Mouse (Mus musculus): Measurements from ENCODE around the gene Rbpj. TPM values are rescaled to one million over a fixed set of nuclear protein-coding genes. Genes with fewer than 3 reads are reported as not detected.

The Rbpj gene
- polyA plus RNA-seq, 1 experiment from 2014 or later, result 14.2 TPM

DNA sequence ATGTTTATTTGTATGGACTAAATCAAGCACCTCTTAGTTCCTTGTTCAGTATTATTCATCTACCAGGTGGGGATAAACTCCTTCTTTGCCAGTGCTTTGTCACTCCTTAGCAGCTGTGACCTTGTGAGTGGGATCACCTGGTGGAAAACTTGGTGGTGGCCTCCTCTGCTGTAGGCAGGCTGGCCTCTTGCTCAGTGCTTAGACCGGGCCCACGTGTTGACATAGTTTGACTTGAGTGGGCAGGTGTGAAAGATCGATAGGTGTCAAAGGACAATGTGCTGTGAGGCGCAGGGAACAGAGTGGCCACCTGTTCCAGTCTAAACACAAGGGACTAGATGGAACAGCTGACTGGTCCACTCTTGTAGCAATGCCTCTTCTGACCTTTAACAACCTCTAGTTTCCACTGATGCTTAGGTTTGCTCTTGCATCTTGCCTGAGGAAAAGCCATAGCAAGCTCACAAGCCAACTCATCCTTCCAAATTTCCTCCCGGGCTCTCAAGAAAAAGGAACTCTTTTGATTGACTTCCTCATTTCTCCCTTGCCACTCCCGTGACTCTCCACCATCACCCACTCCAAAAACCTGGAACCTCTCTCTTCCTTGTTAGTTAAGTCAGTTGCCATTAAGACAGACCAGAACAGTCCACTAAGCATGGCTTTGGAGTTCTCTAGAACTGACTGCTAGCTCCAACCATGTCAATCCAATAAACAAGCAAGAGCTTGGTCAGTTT, 28.9 kb upstream of the Rbpj start:
- H3K27ac ChIP-seq (ENCODE audit: low read depth, low read length), result no peak overlapping the region
- ATAC-seq, result no peak

DNA sequence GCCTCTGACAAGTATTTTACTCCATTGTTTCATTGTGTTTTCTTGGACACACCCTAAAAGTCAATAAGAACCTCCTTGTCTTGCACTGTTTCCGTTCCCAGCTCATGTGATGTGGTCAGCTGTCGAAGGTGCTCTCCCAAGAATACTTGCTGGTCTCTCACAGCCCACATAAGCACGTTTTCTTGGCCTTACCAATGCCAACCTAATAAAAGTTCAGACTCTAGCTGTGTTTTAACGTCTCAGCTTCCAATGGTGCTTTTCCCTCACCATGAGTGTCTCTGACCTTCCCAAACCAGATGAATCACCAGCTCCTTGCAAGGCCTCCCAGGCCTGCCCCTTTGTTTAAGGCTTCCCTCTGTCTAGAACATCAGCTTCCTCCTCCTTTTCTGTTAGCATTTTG, 28.2 kb upstream of the Rbpj start:
- H3K36me3 ChIP-seq (ENCODE audit: control insufficient read depth, insufficient read depth), result no peaks in the 10 kb centered on the region
- H3K9ac ChIP-seq (ENCODE audit: low read depth, low read length), result no peak overlapping the region
- no peak for ATAC-seq
- H3K9me3 ChIP-seq (ENCODE audit: control insufficient read depth), result no peaks in the 10 kb centered on the region
- H3K4me3 ChIP-seq (ENCODE audit: low read depth, low read length), result no peak overlapping the region
- H3K27ac ChIP-seq (ENCODE audit: low read depth, low read length), result no peak overlapping the region
- 53% methylated on average over 4 of the region's 4 CpGs for WGBS
- no peaks in the 10 kb centered on the region for H3K27me3 ChIP-seq (replicated peaks; ENCODE audit: control insufficient read depth, insufficient read depth, low read length)
- H3K4me2 ChIP-seq (replicated peaks; ENCODE audit: low read depth), result no peak overlapping the region
- no peaks in the 10 kb centered on the region for H3K4me1 ChIP-seq (replicated peaks; ENCODE audit: control insufficient read depth, insufficient read depth, low read length)
- TF ChIP-seq CTCF (IDR thresholded peaks at IDR 0.05; ENCODE audit: low read depth), result no peak

More for the DNA sequence above, 28.9 kb upstream of the Rbpj start:
- Histone ChIP-seq H3K4me2 (replicated peaks; ENCODE audit: low read depth) (no peak overlapping the region), H3K4me3 (ENCODE audit: low read depth, low read length) (no peak overlapping the region), H3K27me3 (replicated peaks; ENCODE audit: control insufficient read depth, insufficient read depth, low read length) (no peaks in the 10 kb centered on the region), H3K36me3 (ENCODE audit: control insufficient read depth, insufficient read depth) (no peaks in the 10 kb centered on the region), H3K4me1 (replicated peaks; ENCODE audit: control insufficient read depth, insufficient read depth, low read length) (no peaks in the 10 kb centered on the region), H3K9me3 (ENCODE audit: control insufficient read depth) (no peaks in the 10 kb centered on the region), H3K9ac (ENCODE audit: low read depth, low read length) (no peak overlapping the region)
- TF ChIP-seq CTCF (IDR thresholded peaks at IDR 0.05; ENCODE audit: low read depth), result no peak
- WGBS, result 82% methylated on average over 6 of the region's 6 CpGs

DNA sequence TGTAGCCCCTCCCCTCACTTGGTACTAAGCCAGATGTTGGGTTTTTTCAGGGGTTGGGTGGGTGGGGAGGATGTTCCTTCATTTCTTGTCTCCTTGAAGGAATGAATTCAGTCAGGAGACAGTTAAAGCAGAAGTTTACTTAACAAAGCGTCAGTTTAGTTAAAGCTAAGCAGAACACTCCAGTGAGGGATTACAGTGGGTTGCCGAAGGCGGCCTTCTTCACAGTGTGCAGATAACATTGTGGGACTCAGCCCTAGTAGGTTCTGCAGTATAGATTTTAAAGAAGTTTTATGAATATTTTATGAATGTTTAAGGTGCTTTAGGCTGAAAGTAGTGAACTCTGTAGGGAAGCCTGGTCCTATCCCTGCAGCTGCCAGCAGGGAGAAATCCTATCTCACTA, 27.7 kb upstream of the Rbpj start:
- H3K9ac ChIP-seq (ENCODE audit: low read depth, low read length), result no peak overlapping the region
- no peaks in the 10 kb centered on the region for H3K36me3 ChIP-seq (ENCODE audit: control insufficient read depth, insufficient read depth)
- H3K27ac ChIP-seq (ENCODE audit: low read depth, low read length), result no peak overlapping the region
- no peak for TF ChIP-seq CTCF (IDR thresholded peaks at IDR 0.05; ENCODE audit: low read depth)
- no peak for ATAC-seq
- no peaks in the 10 kb centered on the region for H3K4me1 ChIP-seq (replicated peaks; ENCODE audit: control insufficient read depth, insufficient read depth, low read length)
- no peak overlapping the region for H3K4me3 ChIP-seq (ENCODE audit: low read depth, low read length)
- WGBS, result 32% methylated on average over 3 of the region's 3 CpGs
- H3K4me2 ChIP-seq (replicated peaks; ENCODE audit: low read depth), result no peak overlapping the region
- H3K9me3 ChIP-seq (ENCODE audit: control insufficient read depth), result no peaks in the 10 kb centered on the region
- no peaks in the 10 kb centered on the region for H3K27me3 ChIP-seq (replicated peaks; ENCODE audit: control insufficient read depth, insufficient read depth, low read length)

DNA sequence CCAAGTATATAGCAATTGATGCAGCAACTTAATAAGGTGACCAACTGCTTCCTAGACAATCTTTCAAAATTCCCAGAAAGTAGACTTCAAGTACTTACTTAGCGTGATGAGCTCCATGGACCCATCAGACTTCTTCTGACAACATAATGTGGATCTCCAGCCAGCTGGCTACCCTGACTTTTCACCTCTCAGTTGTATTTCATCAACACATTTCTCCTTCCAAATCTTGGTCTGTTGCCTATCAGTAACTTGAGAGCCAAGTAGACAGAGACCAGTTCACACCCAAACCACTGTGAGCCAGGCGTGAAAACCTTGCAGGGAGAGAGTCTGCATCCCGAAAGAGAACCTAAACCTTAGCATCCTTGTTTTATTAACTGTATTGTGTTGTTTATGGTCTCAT, 26.3 kb upstream of the Rbpj start:
- no peak for TF ChIP-seq CTCF (IDR thresholded peaks at IDR 0.05; ENCODE audit: low read depth)
- Histone ChIP-seq H3K27ac (ENCODE audit: low read depth, low read length) (no peak overlapping the region), H3K36me3 (ENCODE audit: control insufficient read depth, insufficient read depth) (no peaks in the 10 kb centered on the region), H3K27me3 (replicated peaks; ENCODE audit: control insufficient read depth, insufficient read depth, low read length) (no peaks in the 10 kb centered on the region), H3K4me3 (ENCODE audit: low read depth, low read length) (no peak overlapping the region), H3K4me1 (replicated peaks; ENCODE audit: control insufficient read depth, insufficient read depth, low read length) (no peaks in the 10 kb centered on the region), H3K9ac (ENCODE audit: low read depth, low read length) (no peak overlapping the region), H3K4me2 (replicated peaks; ENCODE audit: low read depth) (no peak overlapping the region), H3K9me3 (ENCODE audit: control insufficient read depth) (no peaks in the 10 kb centered on the region)
- no peak for ATAC-seq
- WGBS, result 84% methylated on average over 3 of the region's 3 CpGs

DNA sequence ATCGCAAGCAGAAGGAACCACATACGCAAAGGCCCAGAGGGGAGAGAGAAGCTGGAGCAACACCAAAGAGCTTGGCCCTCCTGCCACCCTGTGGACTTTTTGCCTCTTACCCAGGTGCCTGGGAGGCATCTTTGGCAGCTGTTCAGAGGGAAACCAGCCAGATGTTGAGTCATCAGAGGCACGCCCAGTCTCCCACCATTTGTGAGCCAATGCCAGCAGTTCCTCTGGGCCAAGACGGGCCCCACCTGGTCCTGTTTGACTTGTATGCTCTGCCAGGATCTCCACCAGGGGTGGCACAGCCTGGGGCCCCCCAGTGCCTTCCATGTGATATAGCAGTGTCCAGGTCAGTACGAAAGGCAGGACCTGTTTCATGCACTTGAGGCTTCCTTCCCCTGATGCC, 21.9 kb upstream of the Rbpj start:
- no peaks in the 10 kb centered on the region for H3K36me3 ChIP-seq (ENCODE audit: control insufficient read depth, insufficient read depth)
- no peaks in the 10 kb centered on the region for H3K27me3 ChIP-seq (replicated peaks; ENCODE audit: control insufficient read depth, insufficient read depth, low read length)
- H3K9me3 ChIP-seq (ENCODE audit: control insufficient read depth), result no peaks in the 10 kb centered on the region
- no peak overlapping the region for H3K27ac ChIP-seq (ENCODE audit: low read depth, low read length)
- H3K4me3 ChIP-seq (ENCODE audit: low read depth, low read length), result no peak overlapping the region
- WGBS, result 81% methylated on average over 5 of the region's 5 CpGs
- TF ChIP-seq CTCF (IDR thresholded peaks at IDR 0.05; ENCODE audit: low read depth), result peak; percentile 18
- no peaks in the 10 kb centered on the region for H3K4me1 ChIP-seq (replicated peaks; ENCODE audit: control insufficient read depth, insufficient read depth, low read length)
- ATAC-seq, result no peak
- no peak overlapping the region for H3K9ac ChIP-seq (ENCODE audit: low read depth, low read length)
- H3K4me2 ChIP-seq (replicated peaks; ENCODE audit: low read depth), result no peak overlapping the region

DNA sequence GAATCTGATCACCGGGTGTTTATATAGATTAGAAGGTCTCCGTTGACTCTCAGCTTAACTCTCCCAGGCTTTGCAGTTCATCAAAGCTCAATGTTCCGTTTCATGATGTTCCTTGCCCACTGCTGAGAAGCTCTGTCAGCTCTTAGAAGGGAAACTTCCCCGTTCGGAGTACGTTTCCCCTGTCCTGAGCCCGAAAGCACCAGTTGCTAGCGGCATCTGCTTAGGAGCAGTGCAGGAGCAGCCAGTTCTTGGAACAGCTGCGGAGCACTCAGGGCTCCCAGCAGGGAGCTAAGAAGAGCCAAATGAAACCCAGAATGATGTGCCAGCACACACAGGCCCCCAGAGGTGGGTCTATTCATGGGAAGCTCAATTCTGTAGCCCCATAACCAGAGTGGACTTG, 15.0 kb upstream of the Rbpj start:
- WGBS, result 54% methylated on average over 9 of the region's 9 CpGs
- Histone ChIP-seq H3K4me2 (replicated peaks; ENCODE audit: low read depth) (no peak overlapping the region), H3K4me1 (replicated peaks; ENCODE audit: control insufficient read depth, insufficient read depth, low read length) (no peaks in the 10 kb centered on the region), H3K36me3 (ENCODE audit: control insufficient read depth, insufficient read depth) (no peaks in the 10 kb centered on the region), H3K9me3 (ENCODE audit: control insufficient read depth) (no peaks in the 10 kb centered on the region), H3K4me3 (ENCODE audit: low read depth, low read length) (no peak overlapping the region), H3K27ac (ENCODE audit: low read depth, low read length) (no peak overlapping the region), H3K9ac (ENCODE audit: low read depth, low read length) (no peak overlapping the region), H3K27me3 (replicated peaks; ENCODE audit: control insufficient read depth, insufficient read depth, low read length) (no peaks in the 10 kb centered on the region)
- ATAC-seq, result no peak
- no peak for TF ChIP-seq CTCF (IDR thresholded peaks at IDR 0.05; ENCODE audit: low read depth)

All from intestine, postnatal 0 days (tissue).